Mouse (Mus musculus) stomach, embryonic 14.5 days (tissue): ENCODE measurements at regions not wholly inside any gene's neighbourhood (a gene's known extent, or its start where the extent isn't known, plus 50 kb on each side); places are given as distances from the start of the nearest gene placed in this dataset.

ENCODE experiments used
- ATAC-seq: fragments of 200-750 bp; cut with Nextera tagmentation; 2 replicates; pipeline ENCODE4 v1.8.0; 2017; ENCODE audit warnings: low read depth, moderate TSS enrichment; ENCODE audit not compliant: insufficient number of reproducible peaks, insufficient read depth, low FRiP score
- H3K27ac ChIP-seq: fragments of 300-500 bp; sonication (generic); 2 replicates; pipeline ENCODE4 v1.5.1; 2014; ENCODE audit warnings: mild to moderate bottlenecking, low read length, moderate library complexity, mixed read lengths
- H3K27me3 ChIP-seq: fragments of 300-500 bp; sonication (generic); 2 replicates; pipeline ENCODE4 v1.6.1; 2014; ENCODE audit warnings: low read length, control low read depth, mixed read lengths; ENCODE audit not compliant: control insufficient read depth, insufficient read depth
- H3K36me3 ChIP-seq: fragments of 300-500 bp; sonication (generic); 2 replicates; pipeline ENCODE4 v1.6.1; 2014; ENCODE audit warnings: mild to moderate bottlenecking, control low read depth, low read length, moderate library complexity, mixed read lengths; ENCODE audit not compliant: control insufficient read depth, insufficient read depth
- H3K4me1 ChIP-seq: fragments of 300-500 bp; sonication (generic); 2 replicates; pipeline ENCODE4 v1.6.1; 2014; ENCODE audit warnings: low read length, control low read depth, mixed read lengths; ENCODE audit not compliant: control insufficient read depth, insufficient read depth
- H3K4me2 ChIP-seq: fragments of 300-500 bp; sonication (generic); replicated peaks from 2 replicates; pipeline ENCODE4 v1.6.1; 2014; ENCODE audit warnings: low read depth, low read length, control low read depth
- H3K4me3 ChIP-seq: fragments of 300-500 bp; sonication (generic); 2 replicates; pipeline ENCODE4 v1.5.1; 2014; ENCODE audit warnings: low read depth, low read length, control low read depth
- H3K9ac ChIP-seq: fragments of 300-500 bp; sonication (generic); replicated peaks from 2 replicates; pipeline ENCODE4 v1.6.1; 2014; ENCODE audit warnings: low read depth, mild to moderate bottlenecking, control low read depth, low read length, moderate library complexity, mixed read lengths
- H3K9me3 ChIP-seq: fragments of 300-500 bp; sonication (generic); 2 replicates; pipeline ENCODE4 v1.6.1; 2016; ENCODE audit warnings: low read depth, low read length, control low read depth; ENCODE audit not compliant: control insufficient read depth
- WGBS: fragments of 180-500 bp; shearing (Covaris S2); extraction: QIAGEN DNeasy Blood & Tissue Kit; methylation state at CpG from one replicate; pipeline ENCODE4 v1.1.7; 2014; 5-methylcytosine and 5-hydroxymethylcytosine counted together

DNA sequence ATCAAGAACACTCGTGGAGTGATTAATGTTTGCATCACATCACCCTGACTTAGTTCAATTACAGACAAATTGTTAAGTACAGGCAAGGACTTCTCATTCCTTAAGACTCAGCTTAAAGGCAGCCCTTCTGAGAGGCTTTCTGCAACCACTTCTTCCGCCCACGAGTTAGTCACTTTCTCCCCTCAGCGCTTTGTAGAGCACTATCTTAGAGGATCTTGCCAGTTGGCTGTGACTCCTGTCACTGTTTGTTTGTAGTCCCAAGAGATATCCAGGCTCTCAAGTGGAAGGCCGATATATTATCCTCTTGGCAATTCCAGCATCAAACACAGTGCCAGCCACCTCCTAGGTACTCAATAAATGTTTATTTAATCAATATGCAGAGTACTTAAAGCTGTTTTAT lies 532.1 kb upstream of the Gm26657 start:
- no peak overlapping the region for H3K9ac ChIP-seq
- ATAC-seq, result no peak
- H3K27me3 ChIP-seq, result no peaks in the 10 kb centered on the region
- no peak overlapping the region for H3K4me2 ChIP-seq
- H3K27ac ChIP-seq, result no peak overlapping the region
- H3K4me1 ChIP-seq, result no peaks in the 10 kb centered on the region
- H3K4me3 ChIP-seq, result no peak overlapping the region
- no peaks in the 10 kb centered on the region for H3K36me3 ChIP-seq
- no peaks in the 10 kb centered on the region for H3K9me3 ChIP-seq
- WGBS, result 48% methylated on average over 5 of the region's 5 CpGs

GRCm38 (mm10) chr4:56205069-56205468 lies 534.8 kb upstream of the Gm26657 start:
- no peaks in the 10 kb centered on the region for H3K9me3 ChIP-seq
- H3K27ac ChIP-seq, result no peak overlapping the region
- 50% methylated on average over 1 of the region's 1 CpGs for WGBS
- H3K27me3 ChIP-seq, result no peaks in the 10 kb centered on the region
- H3K9ac ChIP-seq, result no peak overlapping the region
- no peak overlapping the region for H3K4me2 ChIP-seq
- H3K36me3 ChIP-seq, result no peaks in the 10 kb centered on the region
- ATAC-seq, result no peak
- H3K4me3 ChIP-seq, result no peak overlapping the region
- no peaks in the 10 kb centered on the region for H3K4me1 ChIP-seq

GRCm38 (mm10) chr4:56193365-56193764 lies 546.5 kb upstream of the Gm26657 start:
- Histone ChIP-seq H3K36me3 (no peaks in the 10 kb centered on the region), H3K9me3 (no peaks in the 10 kb centered on the region), H3K4me3 (no peak overlapping the region), H3K27ac (no peak overlapping the region), H3K27me3 (no peaks in the 10 kb centered on the region), H3K4me1 (no peaks in the 10 kb centered on the region), H3K4me2 (no peak overlapping the region), H3K9ac (no peak overlapping the region)
- no peak for ATAC-seq
- WGBS, result 51% methylated on average over 2 of the region's 2 CpGs

GRCm38 (mm10) chr4:56192516-56192915 lies 547.4 kb upstream of the Gm26657 start:
- no peak overlapping the region for H3K9ac ChIP-seq
- H3K9me3 ChIP-seq, result no peaks in the 10 kb centered on the region
- H3K4me1 ChIP-seq, result no peaks in the 10 kb centered on the region
- ATAC-seq, result no peak
- H3K27me3 ChIP-seq, result no peaks in the 10 kb centered on the region
- no peaks in the 10 kb centered on the region for H3K36me3 ChIP-seq
- no peak overlapping the region for H3K4me2 ChIP-seq
- WGBS, result 83% methylated on average over 5 of the region's 5 CpGs
- H3K27ac ChIP-seq, result no peak overlapping the region
- H3K4me3 ChIP-seq, result no peak overlapping the region

GRCm38 (mm10) chr4:56179566-56179965 lies 560.3 kb upstream of the Gm26657 start:
- no peak overlapping the region for H3K4me2 ChIP-seq
- no peak overlapping the region for H3K4me3 ChIP-seq
- H3K36me3 ChIP-seq, result no peaks in the 10 kb centered on the region
- no peak overlapping the region for H3K27ac ChIP-seq
- no peaks in the 10 kb centered on the region for H3K9me3 ChIP-seq
- H3K27me3 ChIP-seq, result no peaks in the 10 kb centered on the region
- no peak overlapping the region for H3K9ac ChIP-seq
- no peak for ATAC-seq
- 80% methylated on average over 5 of the region's 5 CpGs for WGBS
- H3K4me1 ChIP-seq, result no peaks in the 10 kb centered on the region

DNA sequence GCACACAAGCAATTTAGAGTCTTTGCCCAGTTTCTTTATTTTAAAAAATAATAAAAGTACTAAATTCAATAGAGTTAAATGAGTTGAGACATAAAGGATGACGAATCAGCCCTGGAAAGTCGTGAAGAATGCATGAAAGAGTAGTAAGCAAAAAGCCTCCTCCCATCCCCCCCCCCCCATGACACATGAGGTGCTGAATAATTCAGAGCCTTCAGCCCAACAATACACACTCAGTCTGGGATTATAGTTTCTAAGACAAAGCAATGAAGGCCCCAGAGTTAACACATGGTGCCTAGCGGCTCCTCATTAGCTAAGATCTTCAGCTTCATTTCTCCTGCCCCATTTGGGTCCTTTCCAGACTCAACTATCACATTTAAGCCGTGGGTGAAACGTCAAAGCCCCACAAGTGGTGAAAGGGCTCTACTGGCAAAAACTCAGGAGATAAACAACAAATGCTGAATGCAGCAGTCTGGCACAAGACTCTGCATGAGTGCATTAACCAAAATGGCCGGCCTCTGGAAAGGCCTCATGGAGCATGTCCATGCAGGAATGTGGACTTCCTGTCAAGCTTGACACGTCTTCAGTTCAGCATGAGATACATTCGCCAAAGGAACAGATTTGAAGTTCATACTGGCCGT lies 560.9 kb upstream of the Gm26657 start:
- no peaks in the 10 kb centered on the region for H3K9me3 ChIP-seq
- H3K27ac ChIP-seq, result no peak overlapping the region
- ATAC-seq, result no peak
- no peaks in the 10 kb centered on the region for H3K27me3 ChIP-seq
- H3K36me3 ChIP-seq, result no peaks in the 10 kb centered on the region
- no peak overlapping the region for H3K4me3 ChIP-seq
- 75% methylated on average over 9 of the region's 9 CpGs for WGBS
- no peaks in the 10 kb centered on the region for H3K4me1 ChIP-seq
- H3K9ac ChIP-seq, result no peak overlapping the region
- H3K4me2 ChIP-seq, result no peak overlapping the region

GRCm38 (mm10) chr4:56161257-56161594 lies 578.6 kb upstream of the Gm26657 start:
- H3K27me3 ChIP-seq, result no peaks in the 10 kb centered on the region
- H3K4me3 ChIP-seq, result no peak overlapping the region
- H3K4me2 ChIP-seq, result no peak overlapping the region
- 64% methylated on average over 3 of the region's 3 CpGs for whole genome bisulfite sequencing
- H3K4me1 ChIP-seq, result no peaks in the 10 kb centered on the region
- no peaks in the 10 kb centered on the region for H3K36me3 ChIP-seq
- no peak overlapping the region for H3K27ac ChIP-seq
- no peaks in the 10 kb centered on the region for H3K9me3 ChIP-seq
- H3K9ac ChIP-seq, result no peak overlapping the region
- ATAC-seq, result no peak

DNA sequence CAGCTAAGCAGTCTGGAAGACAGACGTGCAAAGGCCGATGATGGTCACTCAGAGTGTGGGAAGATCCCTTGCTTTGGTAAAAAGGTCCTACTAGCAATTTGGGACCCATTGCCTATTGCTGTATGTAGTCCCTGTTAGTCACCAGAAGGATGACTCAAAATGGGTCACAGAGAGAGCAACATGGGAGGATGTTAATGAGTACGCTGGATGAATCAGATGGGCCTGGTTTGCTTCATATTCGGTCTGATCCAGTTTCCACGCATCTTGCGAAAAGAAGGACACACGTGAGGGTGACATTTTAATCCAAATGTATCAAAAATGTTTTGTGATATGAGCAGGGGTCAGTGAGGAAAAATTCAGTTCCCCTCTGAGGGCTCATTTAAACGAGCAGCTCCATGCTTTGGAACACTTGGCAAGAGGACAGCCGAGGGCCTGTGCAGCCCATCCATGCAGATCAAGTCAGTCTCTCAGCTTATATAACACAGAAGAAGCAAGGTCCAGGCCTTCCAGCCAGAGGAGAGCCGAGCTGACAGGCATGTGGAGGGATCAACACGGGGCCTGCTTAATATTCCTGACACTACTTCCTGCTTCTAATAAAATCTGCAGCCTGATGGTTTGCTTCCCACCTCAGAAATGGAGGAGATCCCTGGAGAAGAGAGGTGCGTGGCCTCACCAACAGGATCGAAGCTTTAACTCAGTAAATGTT lies 579.2 kb upstream of the Gm26657 start:
- Histone ChIP-seq H3K4me1 (no peaks in the 10 kb centered on the region), H3K27ac (no peak overlapping the region), H3K4me2 (no peak overlapping the region), H3K9me3 (no peaks in the 10 kb centered on the region), H3K27me3 (no peaks in the 10 kb centered on the region), H3K4me3 (no peak overlapping the region), H3K36me3 (no peaks in the 10 kb centered on the region), H3K9ac (no peak overlapping the region)
- 76% methylated on average over 13 of the region's 13 CpGs for WGBS
- ATAC-seq, result no peak
